Mouse (Mus musculus) cerebellum, postnatal 36 days (tissue): ENCODE measurements around the gene 2810408A11Rik.

Source experiments
- DNase-seq, 2 experiments: peaks; one replicate each; pipeline ENCODE4 v3.0.0; 2021 to 2022; ENCODE audit warnings: mixed read lengths in 2 of 2

2810408A11Rik gene

DNA sequence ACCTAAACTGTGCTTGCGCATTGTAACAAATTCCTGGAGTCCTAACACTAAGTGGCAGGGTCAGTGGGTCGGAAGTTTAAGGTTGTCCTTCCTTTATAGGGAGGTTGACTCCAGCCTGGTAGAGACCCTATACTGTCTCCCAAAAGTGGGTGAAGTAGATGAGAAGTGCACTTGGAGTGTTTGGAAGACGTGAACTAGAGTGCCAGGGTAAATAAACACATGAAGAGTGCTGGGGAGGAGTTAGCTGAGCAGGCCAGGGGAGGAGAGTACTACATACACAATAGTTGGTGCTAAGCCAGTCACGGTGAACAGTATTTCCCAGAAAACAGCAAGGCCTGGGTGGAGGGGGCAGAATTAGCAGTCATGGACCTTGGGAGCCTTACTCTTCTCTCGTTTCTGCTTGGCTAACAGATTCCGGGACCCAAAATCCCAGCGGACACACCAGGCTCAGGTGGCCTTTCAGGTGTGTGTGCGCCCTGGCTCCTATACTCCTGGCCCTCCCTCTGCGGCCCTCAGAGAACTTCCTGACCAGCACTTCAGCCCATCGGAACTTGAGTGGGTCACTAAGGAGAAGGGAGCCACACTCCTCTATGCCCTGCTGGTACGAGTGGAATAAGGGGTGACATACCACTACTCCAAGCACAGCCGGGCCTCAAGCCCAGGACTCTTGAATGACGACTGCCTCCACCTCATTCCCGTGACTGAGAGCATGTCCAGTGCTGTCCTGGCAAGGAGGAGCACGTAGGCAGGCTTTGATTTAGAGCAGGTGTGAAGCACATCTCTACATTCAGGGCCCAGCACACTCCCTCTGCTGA lies 12.1 kb upstream of the 2810408A11Rik start:
- no peak for DNase-seq

DNA sequence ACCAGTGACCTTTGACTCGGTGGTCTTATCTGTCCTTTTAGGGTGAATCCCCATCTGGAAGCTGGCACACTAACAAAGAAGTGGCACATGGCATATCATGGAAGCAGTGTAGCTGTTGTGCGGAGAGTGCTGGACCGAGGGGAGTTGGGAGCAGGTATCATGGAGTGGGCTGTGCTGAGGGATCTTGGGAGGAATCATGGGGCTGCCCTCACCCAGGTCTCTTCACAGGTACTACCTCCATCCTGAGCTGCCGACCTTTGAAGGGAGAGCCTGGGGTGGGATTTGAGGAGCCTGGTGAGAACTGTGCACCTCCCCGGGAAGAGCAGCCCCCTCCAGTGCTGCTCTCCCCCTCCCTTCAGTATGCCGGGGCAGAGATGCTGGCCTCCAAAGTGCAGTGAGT lies 10.9 kb upstream of the 2810408A11Rik start:
- no peak for DNase-seq

GRCm38 (mm10) chr11:69910781-69911560 lies 10.2 kb upstream of the 2810408A11Rik start:
- DNase-seq = no peak

GRCm38 (mm10) chr11:69910177-69910576 lies 9.4 kb upstream of the 2810408A11Rik start:
- no peak for DNase-seq

- DNase-seq = no peak
Measured at GRCm38 (mm10) chr11:69909174-69909573, 8.4 kb upstream of the 2810408A11Rik start.

GRCm38 (mm10) chr11:69908645-69909044 lies 7.9 kb upstream of the 2810408A11Rik start:
- no peak for DNase-seq

GRCm38 (mm10) chr11:69904311-69904710 lies 3.5 kb upstream of the 2810408A11Rik start:
- no peak for DNase-seq

DNA sequence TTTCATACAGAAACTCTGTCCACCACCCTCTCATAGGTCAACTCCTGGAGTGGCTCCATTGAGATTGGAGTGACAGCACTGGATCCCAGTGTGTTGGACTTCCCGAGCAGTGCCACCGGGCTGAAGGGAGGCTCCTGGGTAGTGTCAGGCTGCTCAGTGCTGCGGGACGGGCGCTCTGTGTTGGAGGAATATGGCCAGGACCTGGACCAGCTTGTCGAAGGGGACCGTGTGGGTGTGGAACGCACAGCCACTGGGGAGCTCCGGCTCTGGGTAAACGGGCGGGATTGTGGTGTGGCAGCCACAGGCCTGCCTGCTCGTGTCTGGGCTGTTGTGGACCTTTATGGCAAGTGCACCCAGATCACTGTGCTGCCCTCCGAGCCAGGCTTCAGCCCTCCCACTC lies 2.2 kb upstream of the 2810408A11Rik start:
- DNase-seq = no peak

GRCm38 (mm10) chr11:69901993-69902392 lies 1.2 kb upstream of the 2810408A11Rik start:
- DNase-seq = peak in 1 of 2 experiments; percentile 41

DNA sequence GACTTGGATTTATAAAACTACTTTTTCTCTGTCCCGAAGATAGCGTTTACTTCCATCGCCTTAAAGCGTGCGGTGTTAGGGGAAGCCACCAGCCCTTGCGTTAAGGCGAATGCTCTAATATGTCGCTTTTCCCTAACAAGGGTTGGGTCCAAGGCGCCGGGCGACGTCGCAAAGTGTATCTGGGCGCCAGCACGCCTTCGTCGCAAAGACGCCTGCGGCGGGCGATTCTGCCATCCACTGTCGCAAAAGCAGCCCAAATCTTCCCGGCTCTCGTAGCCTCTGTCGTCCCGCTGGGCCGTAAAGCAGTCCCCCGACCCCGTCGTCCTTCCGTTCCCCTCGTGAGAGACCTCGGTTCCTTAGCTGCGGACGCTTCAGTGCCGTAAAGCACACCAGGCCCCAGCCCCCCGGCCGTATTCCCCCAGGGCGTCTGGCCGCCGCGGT lies 639 bp upstream of the 2810408A11Rik start:
- peak; percentile 94 to 95 for DNase-seq

GRCm38 (mm10) chr11:69899870-69900269 lies 917 bp downstream of the 2810408A11Rik start:
- DNase-seq = no peak

GRCm38 (mm10) chr11:69895291-69895690 lies 5.5 kb downstream of the 2810408A11Rik start, which contains the start of gene Acap1:
Gene Acap1 (minus strand): TSS chr11:69895539.
- no peak for DNase-seq

GRCm38 (mm10) chr11:69894671-69895070 lies 6.1 kb downstream of the 2810408A11Rik start:
- no peak for DNase-seq

DNA sequence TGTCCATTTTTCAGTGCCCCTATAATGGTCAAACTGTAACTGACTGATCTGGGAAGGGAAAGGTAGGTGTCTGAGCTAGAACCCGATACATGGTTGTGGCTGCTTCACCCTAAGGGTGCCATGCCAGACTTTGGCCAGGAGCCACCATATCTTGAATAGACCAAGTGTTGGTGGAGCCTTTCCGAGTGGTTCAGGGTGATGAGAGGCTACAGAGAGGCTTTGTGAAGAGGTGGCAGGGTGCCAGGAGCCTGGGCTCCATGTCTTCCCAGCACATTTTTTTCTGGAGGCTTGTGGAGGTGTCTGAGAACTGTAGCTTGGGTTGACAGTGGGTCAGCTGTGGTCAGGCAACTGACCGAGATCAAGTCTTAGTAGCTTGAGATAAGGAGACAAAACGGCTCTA lies 9.3 kb downstream of the 2810408A11Rik start:
- DNase-seq = no peak

DNA sequence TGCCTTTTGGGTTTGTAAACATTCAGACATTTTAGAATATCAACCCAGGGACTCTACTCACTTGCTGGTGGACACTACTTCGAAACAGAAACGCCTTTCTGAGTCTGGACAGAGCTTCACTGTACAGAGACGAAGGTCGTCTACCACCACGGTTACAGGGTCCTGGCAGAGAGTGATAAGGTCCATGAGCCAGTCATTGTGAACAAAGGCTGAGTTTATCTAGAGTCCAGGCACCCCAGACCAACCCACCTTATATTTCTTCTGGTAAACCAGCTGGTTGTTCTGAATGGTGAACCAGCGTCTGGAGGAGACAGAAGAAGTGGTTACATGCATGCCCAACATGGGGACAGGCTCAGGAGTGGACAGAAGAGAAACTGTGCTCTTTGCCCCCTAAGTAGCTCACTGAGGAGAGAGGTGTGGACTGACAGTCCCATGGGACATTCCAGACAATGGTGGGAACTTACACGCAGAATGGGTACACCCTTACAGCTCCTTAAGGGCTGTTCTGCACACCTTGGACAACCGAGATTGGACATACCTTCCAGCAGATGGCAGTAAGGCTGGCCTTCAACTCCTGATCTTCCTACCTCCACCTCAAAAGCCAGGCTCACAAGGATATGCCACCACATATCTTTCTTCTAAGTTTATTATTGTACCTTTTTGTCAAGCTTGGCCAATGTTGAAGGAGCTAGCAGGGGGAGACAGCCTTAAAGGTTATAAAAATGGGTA lies 13.7 kb downstream of the 2810408A11Rik start:
- no peak for DNase-seq

- no peak for DNase-seq
Measured at GRCm38 (mm10) chr11:69884663-69885062, 16.1 kb downstream of the 2810408A11Rik start.

GRCm38 (mm10) chr11:69884240-69884639 lies 16.5 kb downstream of the 2810408A11Rik start:
- DNase-seq = no peak

DNA sequence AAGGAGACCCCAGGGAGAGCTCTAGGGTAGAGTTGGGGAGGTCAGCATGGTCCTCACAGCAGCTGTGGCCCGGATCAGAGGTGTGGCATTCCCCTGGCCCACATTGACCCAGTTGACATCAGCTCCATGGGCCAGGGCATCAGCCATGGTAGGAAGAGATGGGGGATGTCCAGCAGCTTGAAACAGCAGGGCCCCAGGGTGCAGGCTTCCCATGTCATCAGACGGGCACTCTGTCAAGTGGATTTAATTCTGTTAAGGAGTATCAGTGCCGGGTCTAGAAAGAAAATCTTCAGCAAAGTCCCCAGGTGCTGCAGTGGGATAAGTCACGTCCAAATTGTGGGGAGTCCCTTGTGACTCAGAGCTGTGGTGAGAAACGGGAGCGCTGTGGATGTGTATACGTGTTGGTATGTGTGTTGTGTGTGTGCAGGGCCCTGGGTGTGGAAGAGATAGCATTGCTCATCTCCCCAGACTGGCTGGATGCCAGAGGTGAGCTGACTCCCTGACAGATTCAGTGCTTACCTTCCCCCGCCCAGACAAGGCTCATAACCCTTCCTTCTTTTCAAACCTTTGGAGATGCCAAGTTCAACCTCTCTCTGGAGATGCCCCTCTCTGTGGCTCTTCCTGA lies 17.1 kb downstream of the 2810408A11Rik start:
- no peak for DNase-seq

- peak; percentile 41 to 45 for DNase-seq
Measured at GRCm38 (mm10) chr11:69883066-69883465, 17.7 kb downstream of the 2810408A11Rik start.

DNA sequence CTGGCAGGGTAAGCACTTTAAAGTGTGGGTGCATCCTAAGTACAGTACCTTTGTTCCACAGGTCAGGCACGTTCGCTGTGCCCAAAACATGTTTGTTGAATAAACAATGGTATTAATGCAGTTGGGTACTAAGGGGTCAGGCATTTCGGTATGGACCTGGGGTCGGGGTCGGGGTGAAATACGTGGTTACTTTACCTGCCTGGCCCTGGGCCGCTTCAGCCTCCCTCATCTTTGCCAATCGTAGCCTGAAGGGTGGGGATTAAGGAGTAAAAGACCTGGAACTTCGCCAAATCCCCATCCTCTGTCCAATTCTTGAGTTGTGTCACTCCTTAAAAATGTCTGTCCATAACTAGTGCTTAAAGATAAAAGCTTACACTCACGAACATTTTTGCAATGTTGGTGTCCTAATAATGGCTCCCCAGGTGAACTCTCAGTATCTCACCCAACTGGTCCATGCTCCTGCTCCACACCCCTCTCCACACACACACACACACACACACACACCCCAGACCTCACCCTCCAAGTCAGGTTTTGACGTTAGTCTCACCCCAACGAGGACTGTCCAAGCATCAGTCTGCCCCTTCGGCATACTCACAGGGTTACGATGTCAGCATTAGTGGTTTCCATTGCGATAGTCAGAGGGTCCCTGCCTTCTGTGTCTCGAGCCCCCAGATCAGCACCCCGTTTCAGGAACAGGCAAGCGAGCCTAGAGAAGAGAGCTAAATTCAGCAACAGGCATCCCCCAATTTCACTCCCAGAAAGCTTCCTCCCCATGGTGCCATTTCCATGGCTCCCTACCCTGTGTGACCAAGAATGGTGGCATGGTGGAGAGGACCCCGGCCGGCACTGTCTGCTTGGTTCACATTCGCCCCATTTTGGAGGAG lies 18.8 kb downstream of the 2810408A11Rik start:
- no peak for DNase-seq

DNA sequence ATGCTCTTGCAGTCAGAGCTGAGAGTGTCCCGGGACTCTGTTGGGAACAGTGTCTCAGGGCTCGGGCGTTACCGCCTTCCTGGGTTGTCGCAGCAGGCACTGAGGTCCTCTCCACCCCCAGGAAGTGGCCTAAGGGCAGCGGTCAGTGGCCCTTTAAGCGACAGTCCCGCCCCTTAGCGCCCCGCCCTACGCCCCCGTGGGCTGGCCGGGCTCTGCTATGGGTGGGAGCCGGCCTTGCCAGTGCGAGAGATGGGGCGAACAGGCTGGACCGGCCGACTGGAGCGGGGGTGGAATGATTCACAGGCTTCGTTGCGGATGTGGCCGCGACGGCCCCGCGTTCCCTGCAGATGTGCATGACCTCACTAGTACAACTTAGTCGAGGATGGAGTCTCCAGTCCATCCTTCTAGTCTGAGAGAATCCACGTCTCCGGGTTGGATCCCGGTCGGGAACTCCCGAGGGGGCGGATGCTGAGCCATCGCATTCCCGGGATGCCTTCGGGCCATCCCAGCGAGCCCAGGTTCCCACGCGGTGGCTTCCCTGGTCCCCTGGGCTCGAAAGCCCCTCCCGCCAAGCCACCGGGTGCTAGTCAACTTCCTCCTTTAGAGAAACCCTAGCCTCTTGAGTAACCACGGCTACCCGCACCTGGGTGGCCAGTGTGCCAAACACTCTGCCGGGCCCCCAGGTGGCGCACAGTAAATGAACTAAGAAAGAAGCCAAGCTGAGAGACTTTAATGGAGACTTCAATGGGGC lies 19.8 kb downstream of the 2810408A11Rik start, which contains the start of gene Kctd11:
Gene Kctd11, minus strand, starts transcription at position 554 of the 751 bp plus-strand sequence.
- DNase-seq = peak; percentile 69 to 81
